Mouse (Mus musculus) retina, postnatal 1 day (tissue): Measurements from ENCODE around the gene Cldn34b2.
"Not testable (repeated sequence)": the region's sequence is repeated elsewhere in the genome, so short reads cannot be mapped to it uniquely, and the experiment has no call there.

Source experiments
- DNase-seq: peaks from one replicate; pipeline ENCODE4 v3.0.0-alpha.2; 2012

The Cldn34b2 gene

DNA sequence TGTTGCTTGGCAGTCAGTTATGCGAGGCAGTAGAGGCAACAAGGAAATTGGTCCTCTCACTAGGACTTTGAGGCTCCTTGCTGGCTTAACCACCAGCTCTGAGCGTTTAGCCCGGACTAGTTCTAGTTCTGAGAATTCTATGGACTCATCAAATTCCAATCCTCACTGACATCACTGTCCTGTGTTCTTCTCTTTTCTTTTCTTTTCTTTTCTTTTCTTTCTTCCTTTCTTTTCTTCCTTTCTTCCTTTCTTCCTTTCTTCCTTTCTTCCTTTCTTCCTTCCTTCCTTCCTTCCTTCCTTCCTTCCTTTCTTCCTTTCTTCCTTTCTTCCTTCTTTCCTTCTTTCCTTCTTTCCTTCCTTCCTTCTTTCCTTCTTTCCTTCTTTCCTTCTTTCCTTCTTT, at the start of gene Cldn34b2:
Gene Cldn34b2 (minus strand): TSS at position 101 of the 400 bp plus-strand sequence.
- DNase-seq = not testable (repeated sequence)

DNA sequence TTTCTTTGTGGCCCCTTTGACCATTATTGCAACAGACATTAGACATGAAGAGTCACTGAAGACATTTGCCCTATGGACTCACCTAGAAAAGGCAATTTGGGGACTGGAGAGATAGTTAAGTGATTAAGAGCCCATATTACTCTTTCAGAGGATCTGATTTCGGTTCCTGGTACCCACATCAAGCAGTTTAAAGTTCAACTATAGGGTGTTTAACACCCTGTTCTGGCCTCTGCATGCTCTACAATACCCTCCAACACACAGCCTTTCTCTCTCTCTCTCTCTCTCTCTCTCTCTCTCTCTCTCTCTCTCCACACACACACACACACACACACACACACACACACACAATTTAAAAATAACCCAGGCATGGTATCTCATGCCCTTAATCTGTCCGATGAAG, 49.4 kb upstream of the Cldn34b2 start:
- no peak for DNase-seq

DNA sequence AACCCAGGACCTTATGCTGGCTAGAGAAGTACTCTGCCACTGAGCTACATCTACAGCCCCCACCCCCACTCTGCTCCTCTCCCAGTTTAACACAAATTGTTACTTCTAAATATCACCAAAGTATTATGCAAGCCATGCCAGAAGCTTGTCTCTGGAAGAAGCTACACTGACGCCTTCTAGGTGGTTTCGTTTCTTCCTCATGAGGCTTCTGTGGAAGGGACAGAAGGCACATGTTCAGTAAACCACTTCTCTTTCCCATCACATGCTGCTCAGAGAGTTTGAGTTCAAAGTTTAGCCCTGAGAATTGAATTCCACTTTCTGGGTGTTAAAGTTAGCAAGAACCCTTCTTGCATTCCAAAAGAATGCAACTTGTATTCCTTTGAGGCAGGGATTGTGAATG, 49.0 kb upstream of the Cldn34b2 start:
- DNase-seq = no peak

DNA sequence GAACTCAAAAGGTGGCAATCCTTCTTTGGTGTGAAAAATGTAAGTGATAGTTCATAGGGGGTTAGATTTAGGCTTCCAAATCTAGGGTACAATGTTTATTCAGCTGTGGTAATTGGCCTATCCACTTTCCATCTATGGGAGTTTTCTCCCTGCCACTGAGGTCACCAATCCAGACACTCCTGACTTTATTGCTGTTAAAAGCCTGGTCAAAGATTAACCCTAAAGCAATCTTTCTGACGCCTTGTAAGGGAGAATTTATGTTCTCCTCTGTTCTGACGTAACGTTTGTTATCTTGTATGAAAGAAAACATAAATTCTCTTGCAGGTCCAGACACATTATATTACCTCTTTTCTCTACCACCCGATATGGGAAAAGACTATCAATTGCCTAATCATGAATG, 47.4 kb upstream of the Cldn34b2 start:
- DNase-seq = no peak

DNA sequence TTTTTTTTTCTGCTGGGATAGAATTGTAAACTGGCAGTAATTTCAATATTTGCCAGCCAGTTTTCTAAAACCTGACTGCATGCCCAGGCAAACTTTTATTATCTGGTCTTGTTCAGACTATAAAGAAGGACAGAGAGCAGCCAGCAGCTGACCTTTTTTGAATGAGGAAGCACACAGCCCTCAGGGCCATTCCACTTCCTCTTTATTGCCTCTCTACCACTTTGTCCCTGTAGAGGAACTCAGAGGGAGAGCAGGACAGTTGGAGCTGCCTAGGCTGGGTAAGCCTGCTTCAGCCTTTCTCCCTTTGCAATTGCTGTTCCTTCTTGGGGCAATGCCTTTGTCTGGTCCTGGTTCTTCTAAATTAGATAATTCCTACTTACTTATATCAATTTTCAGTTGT, 44.1 kb upstream of the Cldn34b2 start:
- DNase-seq = no peak

DNA sequence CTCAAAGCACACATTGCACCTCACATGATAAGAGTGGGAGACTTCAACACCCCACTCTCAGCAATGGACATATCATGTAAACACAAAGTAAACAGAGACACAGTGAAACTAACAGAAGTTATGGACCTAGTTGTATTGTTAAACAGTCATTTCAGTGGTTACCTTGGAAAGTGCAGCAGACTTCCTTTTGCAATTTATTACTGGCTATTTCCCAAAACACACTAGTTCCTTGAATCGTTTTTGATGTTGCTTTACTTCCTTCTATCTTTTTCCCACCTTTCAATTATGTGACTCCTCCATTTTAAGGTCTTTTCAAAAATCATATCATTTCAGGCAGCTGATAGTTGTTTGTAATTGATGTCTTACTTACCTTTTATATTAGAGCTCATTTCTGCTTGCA, 43.5 kb upstream of the Cldn34b2 start:
- no peak for DNase-seq

DNA sequence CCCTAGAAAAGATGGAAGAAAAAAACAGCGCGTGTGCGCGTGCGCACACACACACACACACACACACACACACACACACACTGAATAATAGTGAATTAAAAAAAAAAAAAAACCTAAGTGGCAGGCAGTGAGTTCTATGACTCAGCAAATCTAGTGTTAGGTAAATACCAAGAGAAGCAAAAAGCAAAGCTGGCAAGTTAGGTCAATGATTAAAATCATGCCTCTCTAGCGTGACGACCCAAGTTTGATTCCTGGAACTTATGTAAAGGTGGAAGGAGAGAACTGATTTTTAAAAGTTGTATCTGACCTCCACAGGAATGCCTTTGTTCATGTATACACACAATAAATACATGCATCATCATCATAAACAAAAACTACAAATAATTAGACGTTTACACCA, 41.7 kb upstream of the Cldn34b2 start:
- DNase-seq = no peak

DNA sequence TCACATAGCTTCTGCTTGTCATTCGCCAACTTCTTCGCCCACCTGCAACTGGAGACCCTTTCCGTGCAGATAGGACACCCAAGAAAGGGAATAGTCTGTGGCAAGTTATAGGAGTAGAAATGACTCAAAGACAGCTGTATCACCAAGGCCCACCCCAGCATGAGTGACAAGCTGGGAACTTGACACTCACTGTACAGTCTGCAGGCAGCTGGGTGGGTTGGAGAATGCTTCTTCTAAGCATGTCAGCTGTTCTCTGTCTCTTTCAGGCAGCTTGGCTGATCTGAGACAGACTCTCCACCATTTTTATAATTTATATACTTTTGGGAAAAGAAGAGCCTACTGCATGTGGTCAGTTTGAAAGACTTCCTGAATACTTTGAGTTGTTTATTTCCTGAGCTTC, 39.5 kb upstream of the Cldn34b2 start:
- no peak for DNase-seq

DNA sequence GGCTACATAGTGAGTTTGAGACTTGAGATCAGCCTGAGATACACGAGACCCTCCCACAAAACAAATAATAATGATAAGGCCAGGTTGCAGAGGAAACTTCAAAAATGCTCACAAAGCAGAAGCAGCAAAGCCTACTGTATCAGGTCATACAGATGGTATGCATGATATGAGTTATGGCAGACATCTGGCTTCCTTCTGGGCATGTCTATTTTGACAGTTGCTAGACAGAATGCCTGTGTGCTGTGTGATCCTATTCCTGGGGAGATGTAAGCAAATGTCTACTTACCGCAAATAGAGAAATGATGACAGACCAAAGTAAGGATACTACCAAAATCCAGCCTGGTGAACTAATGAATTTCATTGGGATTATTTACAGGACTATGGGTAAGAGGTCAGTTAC, 38.1 kb upstream of the Cldn34b2 start:
- no peak for DNase-seq

DNA sequence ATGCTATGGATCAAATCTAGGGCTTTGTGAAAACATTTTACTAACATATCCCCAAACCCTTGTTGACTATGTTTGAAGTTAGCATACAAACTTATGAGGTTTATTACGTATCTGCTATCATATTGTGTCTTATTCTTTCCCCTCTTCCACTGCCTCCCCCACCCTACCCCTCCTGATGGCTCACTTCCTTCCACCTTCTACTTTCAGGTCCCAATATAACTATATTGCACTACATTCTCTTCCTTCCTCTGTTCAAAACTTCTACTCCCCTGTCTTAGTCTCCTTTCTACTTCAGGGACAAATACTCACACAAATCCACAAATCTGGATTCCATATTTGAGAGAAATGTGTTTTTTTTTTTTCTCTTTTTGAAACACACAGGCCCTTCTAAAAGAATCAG, 35.3 kb upstream of the Cldn34b2 start:
- DNase-seq = no peak

DNA sequence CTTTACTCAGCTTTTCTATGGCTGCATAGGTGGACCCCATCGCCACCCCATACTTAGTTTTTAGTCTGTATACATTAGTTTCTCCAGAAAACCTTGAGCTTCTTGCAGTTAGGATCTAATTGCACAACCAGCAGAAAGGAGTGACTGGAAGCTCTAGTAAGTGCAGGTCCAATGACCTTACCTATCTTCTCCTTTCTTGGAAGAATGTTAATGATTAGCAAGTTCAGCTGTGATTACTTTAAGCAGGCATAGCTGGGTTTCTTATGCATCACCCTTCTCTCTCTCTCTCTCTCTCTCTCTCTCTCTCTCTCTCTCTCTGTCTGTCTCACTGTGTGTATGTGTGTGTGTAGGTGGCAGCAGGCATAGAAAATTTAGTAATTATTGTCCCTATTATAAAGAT, 23.7 kb upstream of the Cldn34b2 start:
- no peak for DNase-seq

DNA sequence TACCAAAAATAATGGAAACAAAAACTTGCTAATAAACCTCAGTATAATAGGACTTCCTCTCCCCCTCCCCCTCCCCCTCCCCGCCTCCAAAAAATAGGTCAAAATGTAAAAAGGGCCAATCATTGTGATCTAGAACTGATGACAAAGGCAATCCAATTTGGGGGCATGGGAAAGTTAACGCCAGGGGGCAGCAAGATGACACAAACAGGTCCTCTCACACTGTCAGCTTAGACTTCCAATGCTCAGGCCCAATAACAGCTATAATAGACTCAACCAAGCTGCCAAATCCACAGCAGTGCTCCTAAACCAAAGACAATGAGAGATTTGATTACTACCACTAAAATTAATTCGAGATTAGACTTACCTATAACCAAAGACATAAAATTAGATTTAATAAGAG, 16.5 kb upstream of the Cldn34b2 start:
- peak; percentile 81 for DNase-seq

DNA sequence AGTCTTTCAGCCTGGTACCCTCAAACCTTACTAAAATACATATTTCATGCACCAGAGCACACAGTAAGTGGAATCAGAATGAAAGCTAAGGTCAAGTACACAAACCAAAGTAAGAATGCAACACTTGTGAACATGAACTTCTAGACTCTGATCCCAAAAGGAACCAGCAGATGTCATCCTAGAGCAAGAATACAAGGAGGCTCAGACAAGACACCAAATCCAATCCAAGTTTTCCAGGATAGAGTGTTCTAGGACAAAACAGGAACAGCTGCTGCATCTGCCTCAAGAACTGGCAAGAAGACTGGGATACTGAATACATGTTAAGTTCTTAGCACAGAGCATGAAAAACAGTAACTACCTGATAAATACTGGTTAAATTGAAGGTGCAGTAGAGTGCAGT, 30.2 kb downstream of the Cldn34b2 start:
- DNase-seq = peak; percentile 40

DNA sequence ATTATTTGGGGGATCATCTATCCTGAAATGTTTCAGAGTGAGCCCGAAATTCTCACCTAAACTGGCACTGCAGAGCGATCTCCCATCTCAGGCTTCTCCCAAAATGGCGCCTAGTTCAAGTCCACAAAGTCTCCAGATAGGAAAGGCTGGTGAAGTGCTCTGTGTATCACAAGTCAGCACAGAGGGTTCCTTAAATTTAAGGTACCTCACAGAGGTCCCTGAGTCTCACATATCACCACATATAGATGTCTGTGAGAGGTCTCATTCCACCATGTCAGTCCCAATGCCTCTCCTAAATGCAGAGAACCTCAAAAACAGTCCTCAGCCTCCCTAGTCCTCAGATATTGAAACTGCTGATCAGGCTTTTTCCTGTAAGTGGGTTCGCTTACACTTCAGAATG, 34.6 kb downstream of the Cldn34b2 start, which contains the start of gene Magea2:
Gene Magea2 (minus strand): TSS at position 101 of the 400 bp plus-strand sequence.
- not testable (repeated sequence) for DNase-seq

DNA sequence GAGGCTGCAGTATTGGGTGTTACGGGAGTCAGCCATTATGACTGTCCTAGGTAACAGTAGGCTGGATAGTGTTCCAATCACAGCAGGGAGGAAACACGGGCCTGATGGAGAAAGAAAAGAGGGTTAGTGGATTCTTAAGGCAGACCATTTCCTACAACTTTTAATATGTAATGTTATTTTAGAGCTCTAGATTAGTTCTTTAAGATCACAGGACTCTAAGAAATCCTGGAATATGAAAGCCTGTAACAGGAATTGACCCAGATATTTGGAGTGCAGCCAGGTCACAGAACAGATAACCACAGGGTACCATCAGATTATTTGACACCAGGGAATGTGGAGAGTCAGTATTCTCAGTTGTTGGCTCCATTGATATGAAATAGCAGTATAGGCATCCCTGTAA, 38.5 kb downstream of the Cldn34b2 start, which contains the start of gene Magea1:
Gene Magea1 (minus strand): TSS at position 101 of the 400 bp plus-strand sequence.
- DNase-seq = not testable (repeated sequence)
